Mouse (Mus musculus) thymus, adult 18-20 months (tissue): Measurements from ENCODE around the gene 4933417A18Rik.
"Not testable (repeated sequence)": the region's sequence is repeated elsewhere in the genome, so short reads cannot be mapped to it uniquely, and the experiment has no call there.

Experiments
- DNase-seq, 2 experiments: peaks; one replicate each; pipeline ENCODE4 v3.0.0; 2022; ENCODE audit warnings: mixed read lengths in 2 of 2

The 4933417A18Rik gene

DNA sequence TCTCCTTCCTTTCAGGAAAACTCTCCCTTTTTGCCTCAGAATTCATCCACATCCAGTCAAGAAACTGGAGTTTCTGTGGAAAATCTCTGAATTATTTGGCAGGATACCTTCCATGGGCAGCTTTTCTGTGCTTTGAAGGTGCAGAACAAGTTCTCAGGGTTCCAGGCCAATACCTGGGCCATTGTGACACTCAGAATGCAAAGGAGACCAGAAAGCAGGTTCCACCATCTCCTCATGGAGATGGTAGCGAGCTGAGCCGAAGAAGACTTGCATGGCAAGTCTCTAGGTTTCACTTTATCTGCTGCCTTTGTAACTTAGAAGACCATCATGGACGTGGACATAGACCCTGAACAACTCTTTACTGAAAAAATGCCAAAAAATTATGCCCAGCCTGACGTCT, at the start of gene 4933417A18Rik, which contains the start of gene Fam217a:
Gene 4933417A18Rik, plus strand, starts transcription at position 200 of the 400 bp plus-strand sequence.
Gene Fam217a, minus strand, starts transcription at position 101 of the 400 bp plus-strand sequence.
- no peak for DNase-seq

- DNase-seq, result peak in 1 of 2 experiments; percentile 24
These were observed 49.5 kb upstream of the 4933417A18Rik start for GRCm38 (mm10) chr13:34874736-34875135.

DNA sequence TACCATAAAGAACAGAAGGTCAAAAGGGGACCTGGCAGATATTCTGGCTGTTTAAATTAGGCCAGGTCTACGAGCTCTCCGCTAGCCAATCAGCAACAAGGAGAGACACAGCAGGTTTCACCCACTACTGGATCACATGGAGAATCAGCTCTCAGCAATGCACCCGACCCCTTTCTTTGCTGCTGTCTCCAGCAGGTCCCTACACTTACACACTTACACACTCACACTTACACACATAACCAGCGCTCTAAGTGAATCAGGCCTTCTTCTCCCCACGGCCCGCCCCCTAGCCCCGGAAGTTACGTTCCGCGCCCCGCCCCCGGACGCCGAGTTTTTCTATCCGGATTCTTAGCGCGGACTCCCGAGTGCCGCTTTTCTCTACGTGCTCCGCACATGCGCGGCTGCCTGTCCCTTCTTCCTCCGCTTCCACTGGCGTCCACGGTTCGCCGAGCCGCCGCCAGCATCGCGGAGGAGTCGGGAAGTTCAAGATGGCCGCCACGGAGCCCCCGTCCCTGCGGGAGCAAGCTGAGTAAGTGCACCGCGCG, 49.0 kb upstream of the 4933417A18Rik start, which contains the start of gene Prpf4b:
Gene Prpf4b, plus strand, starts transcription at position 137 of the 545 bp plus-strand sequence.
- DNase-seq, result peak; percentile 87 to 88

DNA sequence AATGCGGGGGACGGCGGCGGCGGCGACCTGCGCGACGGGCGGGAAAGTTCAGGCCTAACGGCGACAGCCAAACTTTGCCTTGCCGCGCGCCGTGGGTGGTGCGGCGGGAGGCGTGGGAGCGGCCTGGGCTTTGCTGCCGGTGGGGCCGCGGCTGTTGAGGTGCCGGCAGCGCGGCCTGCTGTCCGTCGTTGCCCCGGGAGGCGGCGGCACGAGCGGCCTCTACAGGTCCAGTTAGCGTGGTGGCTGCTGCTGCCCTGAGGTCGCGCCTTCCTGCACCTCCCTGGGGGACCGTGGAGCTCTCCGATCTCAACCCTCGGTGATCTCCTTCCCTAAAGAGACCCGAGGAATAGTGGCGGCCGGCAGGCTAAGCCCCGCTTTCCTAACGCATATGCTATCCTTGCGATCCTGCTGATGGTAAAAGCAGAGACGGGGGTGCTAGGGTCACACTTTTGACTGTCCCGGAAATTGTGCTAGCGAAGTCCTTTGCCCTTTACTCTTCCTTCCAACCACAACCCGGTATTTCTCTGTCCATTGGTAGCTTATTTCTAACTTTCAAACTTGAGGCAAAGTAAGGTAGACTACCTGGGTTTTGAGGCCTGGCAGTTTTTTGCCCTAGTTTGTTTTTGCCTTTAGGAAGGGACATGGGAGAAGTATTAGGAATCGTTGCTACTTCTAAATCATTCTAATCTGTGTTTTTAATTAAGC, 48.3 kb upstream of the 4933417A18Rik start:
- DNase-seq, result no peak

GRCm38 (mm10) chr13:34876481-34876880, 47.7 kb upstream of the 4933417A18Rik start:
- DNase-seq, result no peak

DNA sequence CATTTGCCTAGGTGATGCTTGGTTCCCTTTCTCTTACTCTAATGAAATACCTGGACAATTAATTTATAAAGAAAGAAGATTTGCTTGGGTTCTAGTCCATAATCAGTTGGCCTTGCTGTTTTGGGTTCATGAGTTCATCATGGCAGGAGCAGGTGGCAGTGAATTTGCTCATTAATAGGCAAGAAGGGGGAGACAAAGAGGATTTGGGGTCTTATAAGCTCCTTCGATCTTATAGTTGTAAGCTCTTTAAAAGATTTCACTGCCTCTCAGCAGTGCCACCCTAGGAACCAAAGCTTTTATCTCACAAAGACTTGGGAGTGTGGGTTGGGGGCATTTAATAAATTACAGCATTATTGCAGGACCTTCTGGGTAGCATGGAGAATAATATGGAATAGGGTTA, 31.3 kb upstream of the 4933417A18Rik start:
- DNase-seq, result no peak

GRCm38 (mm10) chr13:34914614-34915013, 9.6 kb upstream of the 4933417A18Rik start:
- no peak for DNase-seq

- no peak for DNase-seq
These were observed 7.6 kb upstream of the 4933417A18Rik start for GRCm38 (mm10) chr13:34916520-34917167.

DNA sequence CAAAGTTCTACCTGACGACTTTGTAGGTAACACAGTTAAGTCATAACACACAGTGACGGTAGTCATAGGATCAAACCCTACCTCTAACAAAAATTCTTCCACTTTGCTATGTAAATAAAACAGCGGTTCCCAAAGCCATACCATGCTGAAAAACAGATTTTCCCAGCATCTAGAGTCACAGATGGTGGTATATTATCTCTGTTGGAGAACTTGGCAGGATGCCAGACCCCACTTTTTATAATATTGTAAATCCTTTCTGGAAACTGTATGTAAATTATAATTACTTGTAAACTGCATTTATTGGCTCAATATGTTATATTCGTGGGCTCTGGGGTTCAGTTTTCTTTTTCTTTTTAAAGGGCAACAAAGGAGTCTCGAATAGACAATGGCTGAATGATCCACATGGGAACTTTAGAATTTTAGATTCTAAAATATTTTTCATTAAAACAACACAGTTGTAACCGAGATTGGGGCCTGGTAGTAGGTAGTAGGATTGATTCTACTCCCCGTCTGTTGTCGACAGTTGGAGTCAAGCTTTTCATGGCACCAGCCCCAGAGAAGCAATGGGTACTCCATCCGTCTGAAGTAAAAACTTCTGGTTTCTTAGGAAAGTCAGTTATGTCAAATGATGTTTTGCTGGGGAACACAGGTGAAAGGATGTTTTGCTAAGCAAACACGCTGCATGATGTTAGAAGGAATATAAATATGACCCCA, 10.9 kb downstream of the 4933417A18Rik start:
- no peak for DNase-seq

- no peak for DNase-seq
These were observed 18.2 kb downstream of the 4933417A18Rik start for GRCm38 (mm10) chr13:34942370-34942769.

- DNase-seq, result not testable (repeated sequence)
These were observed 27.2 kb downstream of the 4933417A18Rik start for GRCm38 (mm10) chr13:34951437-34951836.

DNA sequence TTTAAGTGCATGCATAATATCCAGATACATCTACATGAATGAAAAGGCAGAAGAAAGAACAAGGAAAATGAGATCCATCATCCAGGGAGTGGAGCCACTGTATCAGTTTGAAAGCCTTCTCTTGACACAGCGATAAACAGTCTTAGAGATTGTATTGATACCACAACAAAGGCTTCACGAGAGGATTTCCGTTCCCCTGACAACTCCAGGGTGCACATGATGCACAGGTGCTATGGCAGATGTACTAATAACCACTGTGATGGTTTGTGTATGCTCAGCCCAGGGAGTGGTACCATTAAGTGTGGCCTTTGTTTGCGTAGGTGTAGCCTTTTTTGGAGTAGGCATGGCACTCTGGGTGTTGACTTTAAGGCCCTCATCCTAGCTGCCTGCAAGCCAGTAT, 32.7 kb downstream of the 4933417A18Rik start:
- DNase-seq, result peak; percentile 34 to 58

- not testable (repeated sequence) for DNase-seq
These were observed 33.9 kb downstream of the 4933417A18Rik start for GRCm38 (mm10) chr13:34958158-34958557.

DNA sequence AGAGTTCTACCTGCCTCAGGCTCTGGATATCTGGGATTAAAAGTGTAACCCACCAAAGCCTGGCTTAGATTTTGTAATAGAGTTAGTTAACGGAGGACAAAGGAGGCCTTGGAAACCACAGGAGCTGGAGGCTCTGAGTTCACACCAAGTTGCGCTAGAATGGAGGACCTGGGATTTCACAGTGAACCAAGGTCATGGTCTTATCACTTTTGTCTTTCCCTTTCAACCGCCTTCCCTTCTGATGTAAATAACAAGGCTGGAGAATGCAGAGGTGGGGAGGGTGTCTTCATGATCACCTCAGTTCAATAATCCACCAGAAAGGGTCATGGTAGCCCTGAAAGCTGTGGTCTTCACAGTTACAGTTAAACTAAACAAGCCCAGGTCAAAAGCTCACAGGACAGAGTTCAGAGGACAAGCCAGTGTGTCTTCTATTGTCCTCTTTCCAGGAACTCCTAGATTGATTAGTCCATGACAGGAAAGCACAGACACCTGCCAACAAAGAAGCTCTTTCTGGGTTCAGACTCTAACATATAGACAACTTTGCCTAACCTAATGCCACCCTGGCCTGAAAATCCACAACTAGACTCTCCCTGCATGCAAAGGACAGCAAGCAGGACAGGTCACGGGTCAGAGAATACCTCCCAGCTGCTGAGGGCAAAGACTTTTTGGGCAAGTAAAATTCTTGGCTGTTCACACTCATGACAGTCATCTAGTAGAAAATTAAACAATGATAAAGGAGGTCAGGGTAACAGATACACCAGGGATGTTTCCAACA, 37.0 kb downstream of the 4933417A18Rik start:
- no peak for DNase-seq

- no peak for DNase-seq
These were observed 39.5 kb downstream of the 4933417A18Rik start, which contains the start of gene Eci3 for GRCm38 (mm10) chr13:34963511-34964397. Gene Eci3 (minus strand): TSS chr13:34963810.

DNA sequence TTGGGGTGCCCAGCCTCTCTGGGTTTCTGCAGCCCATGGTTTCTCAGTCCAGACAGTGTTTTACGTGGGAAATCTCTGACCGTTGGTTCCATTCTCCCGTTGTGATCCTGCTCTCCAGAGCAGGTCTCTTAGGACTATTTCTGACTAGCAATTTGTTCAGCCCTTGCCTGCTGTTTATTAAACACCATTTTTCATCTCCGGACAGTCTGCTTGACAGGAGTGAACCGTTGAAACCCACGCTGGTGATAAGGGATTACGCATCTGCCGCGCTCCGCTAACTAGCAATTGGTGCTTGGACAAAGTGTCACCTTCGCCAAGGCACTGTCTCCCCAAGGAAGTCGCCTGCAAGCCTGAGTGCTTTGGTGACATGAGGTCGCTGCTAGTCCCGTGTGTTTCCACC, 40.2 kb downstream of the 4933417A18Rik start:
- DNase-seq, result no peak

DNA sequence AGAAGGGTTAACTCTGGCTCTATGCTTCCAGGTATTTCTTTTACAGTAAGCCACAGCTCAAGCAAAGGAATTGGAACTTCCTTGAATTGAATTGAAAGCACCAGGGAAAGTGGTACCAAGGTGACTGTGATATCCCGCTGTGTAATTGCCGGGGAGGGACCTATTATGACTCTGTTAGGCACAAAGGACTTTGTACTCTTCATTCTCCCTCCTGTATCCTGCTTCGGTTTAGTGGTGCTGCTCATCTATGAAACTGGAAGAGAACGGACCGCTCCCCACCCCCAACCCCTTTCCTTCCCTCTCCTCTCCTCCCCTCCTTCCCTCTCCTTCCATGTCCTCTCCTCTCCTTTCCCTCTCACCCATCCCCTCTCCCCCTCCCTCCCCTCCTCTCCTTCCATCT, 40.7 kb downstream of the 4933417A18Rik start:
- no peak for DNase-seq

GRCm38 (mm10) chr13:34965647-34966046, 41.4 kb downstream of the 4933417A18Rik start:
- DNase-seq, result not testable (repeated sequence)

- not testable (repeated sequence) for DNase-seq
These were observed 48.2 kb downstream of the 4933417A18Rik start for GRCm38 (mm10) chr13:34972456-34972855.

DNA sequence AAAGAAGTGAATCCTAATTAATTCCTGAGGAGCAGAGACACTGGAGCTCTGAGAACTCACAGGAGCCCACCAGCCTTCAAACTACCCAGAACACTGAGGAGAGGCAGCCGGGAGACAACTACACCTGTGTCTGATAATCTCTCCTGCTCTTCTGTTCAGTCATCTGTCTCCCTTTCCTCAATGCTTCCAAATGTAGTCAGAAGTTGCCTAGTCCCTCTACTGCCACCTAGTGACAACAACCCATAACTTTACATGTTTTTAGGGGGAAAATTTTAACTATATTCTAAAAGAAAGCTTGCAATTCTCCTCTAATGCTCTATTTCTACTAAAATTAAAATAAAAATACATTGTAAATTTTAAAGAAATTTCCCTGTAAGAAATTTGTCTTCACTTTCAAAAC, 48.9 kb downstream of the 4933417A18Rik start:
- DNase-seq, result no peak

GRCm38 (mm10) chr13:34973770-34974169, 49.6 kb downstream of the 4933417A18Rik start:
- no peak for DNase-seq
